Mouse (Mus musculus) megakaryocyte, embryonic 14.5 days (primary cell): Measurements from ENCODE around the gene Nenf. TPM values are rescaled to one million over a fixed set of nuclear protein-coding genes. Genes with fewer than 3 reads are reported as not detected.

ENCODE experiments used
- H3K27me3 ChIP-seq: replicated peaks from 2 replicates; pipeline ENCODE3; 2012; ENCODE audit warnings: inconsistent platforms
- H3K36me3 ChIP-seq: replicated peaks from 2 replicates; pipeline ENCODE3; 2012; ENCODE audit warnings: low read length, inconsistent platforms, mixed read lengths
- H3K4me1 ChIP-seq: 2 replicates; pipeline ENCODE4 v1.6.1; 2012; ENCODE audit warnings: inconsistent platforms
- H3K4me3 ChIP-seq: replicated peaks from 2 replicates; pipeline ENCODE3; 2012; ENCODE audit warnings: moderate library complexity, mild to moderate bottlenecking, inconsistent platforms
- H3K9me3 ChIP-seq: 2 replicates; pipeline ENCODE4 v1.6.1; 2012; ENCODE audit warnings: inconsistent platforms
- FLI1 ChIP-seq: IDR thresholded peaks from 2 replicates; pipeline ENCODE4 v1.6.1; 2012; ENCODE audit warnings: low read length, inconsistent platforms, mixed read lengths
- GATA1 ChIP-seq: IDR thresholded peaks from 3 replicates; pipeline ENCODE4 v1.6.1; 2012; ENCODE audit warnings: mixed read lengths, low read length, inconsistent platforms, borderline replicate concordance
- polyA plus RNA-seq: library from polyadenylated mRNA; stranded (reverse); fragments of >175 nt; gene quantifications from 2 replicates; pipeline ENCODE4 v1.2.3, GENCODE M21; 2012; ENCODE audit warnings: low replicate concordance; ENCODE audit not compliant: insufficient read depth

Gene Nenf
- polyA plus RNA-seq, 1 experiment, result 31.8 TPM

- Histone ChIP-seq H3K36me3 (no peaks in the 10 kb centered on the region), H3K4me3 (no peak overlapping the region), H3K27me3 (peaks cover 67% of the 10 kb centered on the region), H3K4me1 (peaks cover 43% of the 10 kb centered on the region), H3K9me3 (peaks cover 4% of the 10 kb centered on the region; the same call in 1 of the 2 replicates)
- TF ChIP-seq FLI1, result no peak
- no peak for TF ChIP-seq GATA1
Observed at GRCm38 (mm10) chr1:191292348-191292747, 25.6 kb downstream of the Nenf start.

DNA sequence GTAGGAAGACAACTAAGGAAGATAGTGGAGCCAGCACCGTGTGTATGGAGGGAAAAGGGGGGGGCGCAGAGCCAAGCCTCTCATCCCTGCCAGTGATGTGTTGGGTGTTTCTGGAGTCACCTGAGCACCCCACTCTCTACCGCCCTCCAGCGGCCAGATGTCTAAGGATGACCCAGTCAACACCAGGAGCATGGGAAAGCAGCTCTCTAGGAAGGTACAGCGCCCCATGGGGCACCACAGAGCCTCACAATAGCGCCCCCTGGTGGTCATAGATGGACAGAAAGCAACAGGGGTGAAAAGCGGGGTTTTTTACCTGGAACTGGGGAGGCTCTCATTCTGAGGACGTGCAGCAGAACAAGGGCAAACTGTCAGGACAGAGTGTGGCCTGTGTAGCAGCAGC lies 29.2 kb downstream of the Nenf start:
- Histone ChIP-seq H3K4me1 (peaks cover 33% of the 10 kb centered on the region), H3K9me3 (peaks cover 3% of the 10 kb centered on the region; the same call in 1 of the 2 replicates), H3K4me3 (no peak overlapping the region), H3K27me3 (peaks cover 51% of the 10 kb centered on the region), H3K36me3 (no peaks in the 10 kb centered on the region)
- TF ChIP-seq FLI1, result no peak

DNA sequence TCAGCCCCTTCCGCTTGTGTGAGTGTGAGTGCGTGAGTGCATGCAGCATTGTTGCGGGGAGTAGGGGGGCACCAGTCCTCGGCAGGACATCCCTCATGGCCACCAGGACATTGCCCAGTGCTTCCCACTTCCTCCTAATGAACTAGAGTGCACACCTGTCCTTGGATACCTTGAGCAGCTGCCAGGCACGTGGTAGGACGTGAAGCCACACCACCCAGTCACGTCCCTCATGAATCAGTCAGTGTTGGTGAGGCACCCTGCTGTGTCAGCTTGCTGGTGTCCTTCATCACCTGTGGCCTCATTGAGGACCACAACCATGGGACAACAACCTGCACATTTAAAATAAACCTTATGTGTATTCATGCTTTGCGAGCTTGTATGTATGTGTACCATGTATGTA lies 33.5 kb downstream of the Nenf start:
- Histone ChIP-seq H3K4me3 (peak overlapping the region; percentile 35), H3K9me3 (peaks cover 5% of the 10 kb centered on the region; the same call in 1 of the 2 replicates), H3K27me3 (peaks cover 45% of the 10 kb centered on the region), H3K36me3 (no peaks in the 10 kb centered on the region), H3K4me1 (peaks cover 51% of the 10 kb centered on the region)
- no peak for TF ChIP-seq FLI1
- no peak for TF ChIP-seq GATA1

GRCm38 (mm10) chr1:191283110-191284040 lies 34.6 kb downstream of the Nenf start:
- TF ChIP-seq FLI1 (no peak), GATA1 (no peak)
- H3K4me1 ChIP-seq, result peaks cover 42% of the 10 kb centered on the region

DNA sequence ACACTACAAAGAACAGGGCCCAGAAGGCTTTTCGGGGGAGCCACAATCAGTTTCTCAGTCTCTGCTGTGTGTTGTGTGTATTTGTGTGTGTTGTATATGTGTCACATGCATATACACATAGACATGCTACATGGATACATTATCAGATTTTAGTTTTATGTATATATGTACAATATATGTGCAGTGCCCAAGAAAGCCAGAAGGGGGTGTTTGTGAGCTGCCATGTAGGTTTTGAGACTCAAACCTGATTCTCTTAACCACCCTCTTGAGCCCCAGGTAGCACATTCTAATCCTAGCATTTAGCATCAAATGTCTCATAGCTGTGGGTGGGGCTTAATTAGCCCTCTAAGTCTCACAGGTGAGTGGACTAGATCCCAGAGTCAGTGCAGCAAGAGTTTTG lies 35.7 kb downstream of the Nenf start:
- H3K4me3 ChIP-seq, result no peak overlapping the region
- H3K9me3 ChIP-seq, result peaks cover 5% of the 10 kb centered on the region; the same call in 1 of the 2 replicates
- TF ChIP-seq FLI1 (no peak), GATA1 (no peak)
- H3K36me3 ChIP-seq, result no peaks in the 10 kb centered on the region
- peaks cover 40% of the 10 kb centered on the region for H3K4me1 ChIP-seq
- peaks cover 46% of the 10 kb centered on the region for H3K27me3 ChIP-seq

More at GRCm38 (mm10) chr1:191283110-191284040, 34.6 kb downstream of the Nenf start:
- H3K9me3 ChIP-seq, result peaks cover 5% of the 10 kb centered on the region; the same call in 1 of the 2 replicates
- peaks cover 45% of the 10 kb centered on the region for H3K27me3 ChIP-seq
- no peaks in the 10 kb centered on the region for H3K36me3 ChIP-seq
- H3K4me3 ChIP-seq, result no peak overlapping the region

GRCm38 (mm10) chr1:191281171-191281570 lies 36.8 kb downstream of the Nenf start:
- peaks cover 31% of the 10 kb centered on the region for H3K4me1 ChIP-seq
- H3K4me3 ChIP-seq, result peak overlapping the region; percentile 84
- H3K9me3 ChIP-seq, result peaks cover 5% of the 10 kb centered on the region; the same call in 1 of the 2 replicates

DNA sequence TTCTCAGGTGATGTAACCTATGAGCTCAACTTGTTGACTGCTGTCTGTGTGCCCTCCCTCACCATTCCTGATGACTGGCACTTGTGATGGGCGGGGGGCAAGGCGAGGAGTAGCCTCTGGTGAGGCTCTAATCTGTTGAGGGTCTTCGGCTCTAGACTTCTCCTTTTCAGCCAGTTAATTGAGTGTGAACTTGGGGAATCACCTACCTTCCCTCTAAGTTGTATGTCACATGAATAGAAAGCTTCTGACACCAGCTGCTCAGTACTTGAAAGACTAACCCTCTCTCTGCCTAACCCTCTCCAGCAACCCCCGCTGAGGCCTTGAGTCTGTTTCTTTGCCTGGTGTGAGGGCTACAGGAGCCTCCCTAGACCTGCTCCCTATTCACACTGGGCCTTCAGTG lies 39.7 kb downstream of the Nenf start:
- H3K9me3 ChIP-seq, result 0 out of 2 replicates have a peak, but pooled peaks cover 2% of the 10 kb centered on the region
- peaks cover 48% of the 10 kb centered on the region for H3K27me3 ChIP-seq
- no peak overlapping the region for H3K4me3 ChIP-seq
- TF ChIP-seq FLI1, result no peak
- no peak for TF ChIP-seq GATA1
- H3K36me3 ChIP-seq, result no peaks in the 10 kb centered on the region
- peaks cover 38% of the 10 kb centered on the region for H3K4me1 ChIP-seq

More at GRCm38 (mm10) chr1:191281171-191281570, 36.8 kb downstream of the Nenf start:
- TF ChIP-seq FLI1, result no peak
- TF ChIP-seq GATA1, result no peak
- Histone ChIP-seq H3K36me3 (no peaks in the 10 kb centered on the region), H3K27me3 (peaks cover 49% of the 10 kb centered on the region)

DNA sequence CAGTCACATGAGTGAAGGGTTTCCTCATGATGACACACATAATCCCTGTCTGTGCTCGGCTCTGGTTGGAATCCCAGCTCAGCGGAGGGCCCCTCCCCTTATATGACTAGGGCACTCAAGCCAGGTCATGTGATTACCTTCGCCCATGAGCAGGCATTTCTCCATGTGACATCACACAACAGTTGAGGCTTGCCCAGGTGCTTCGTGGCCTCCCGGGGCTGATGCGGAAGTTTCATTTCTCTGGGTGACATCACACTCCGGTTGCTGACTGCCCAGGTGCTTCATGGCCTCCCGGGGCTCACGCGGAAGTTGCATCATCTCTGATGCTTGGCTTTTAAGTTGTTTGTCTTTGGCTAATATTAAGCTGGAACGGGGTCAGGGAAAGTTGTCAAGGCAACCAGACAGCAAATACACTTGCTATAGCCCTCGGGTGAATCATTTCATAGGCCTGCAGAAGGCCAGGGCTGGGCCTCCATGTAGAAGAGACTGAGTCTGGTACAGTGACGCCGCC lies 40.4 kb downstream of the Nenf start:
- no peak overlapping the region for H3K4me3 ChIP-seq
- H3K27me3 ChIP-seq, result peaks cover 49% of the 10 kb centered on the region
- peaks cover 31% of the 10 kb centered on the region for H3K4me1 ChIP-seq
- H3K36me3 ChIP-seq, result no peaks in the 10 kb centered on the region
- H3K9me3 ChIP-seq, result 0 out of 2 replicates have a peak, but pooled peaks cover 2% of the 10 kb centered on the region
- TF ChIP-seq GATA1 (no peak), FLI1 (no peak)

- Histone ChIP-seq H3K27me3 (peaks cover 60% of the 10 kb centered on the region), H3K36me3 (no peaks in the 10 kb centered on the region), H3K4me3 (no peak overlapping the region), H3K9me3 (peaks cover 6% of the 10 kb centered on the region), H3K4me1 (peaks cover 23% of the 10 kb centered on the region)
- TF ChIP-seq FLI1 (no peak), GATA1 (no peak)
Observed at GRCm38 (mm10) chr1:191276181-191276580, 41.8 kb downstream of the Nenf start.

DNA sequence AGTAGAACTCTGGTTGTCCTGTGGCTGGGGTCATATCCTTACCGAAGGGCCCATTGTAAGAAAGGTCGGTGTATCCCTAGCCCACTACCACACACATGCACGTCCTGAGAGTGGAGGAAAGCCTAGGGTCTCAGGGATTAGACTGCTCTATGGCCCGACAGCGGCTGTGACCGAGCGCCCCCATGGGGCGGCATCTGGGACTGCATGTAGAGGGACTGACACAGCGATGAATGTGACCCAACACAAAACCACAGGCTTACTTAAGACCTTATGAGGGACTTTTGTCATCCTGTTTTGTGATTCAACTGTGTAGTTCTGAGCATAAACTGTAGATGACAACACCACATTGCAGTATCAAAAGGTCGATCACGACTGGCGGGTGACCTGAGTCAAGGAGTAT lies 42.5 kb downstream of the Nenf start:
- peaks cover 8% of the 10 kb centered on the region for H3K9me3 ChIP-seq
- TF ChIP-seq GATA1, result no peak
- TF ChIP-seq FLI1, result no peak
- no peaks in the 10 kb centered on the region for H3K36me3 ChIP-seq
- H3K4me3 ChIP-seq, result peak overlapping the region; percentile 33
- H3K27me3 ChIP-seq, result peaks cover 58% of the 10 kb centered on the region
- H3K4me1 ChIP-seq, result peaks cover 19% of the 10 kb centered on the region
